Mouse (Mus musculus) cortical plate, adult 2 months (tissue): ENCODE measurements at regions not wholly inside any gene's neighbourhood (a gene's known extent, or its start where the extent isn't known, plus 50 kb on each side); places are given as distances from the start of the nearest gene placed in this dataset.

Source experiments
- H3K27ac ChIP-seq: fragments of 200-500 bp; 2 replicates; pipeline ENCODE4 v1.5.1; 2012; ENCODE audit warnings: low read length, control low read depth, inconsistent platforms; ENCODE audit not compliant: insufficient read depth
- H3K4me1 ChIP-seq: fragments of 200-500 bp; 2 replicates; pipeline ENCODE4 v1.6.1; 2011; ENCODE audit warnings: low read length; ENCODE audit not compliant: control insufficient read depth, insufficient read depth
- H3K4me3 ChIP-seq: fragments of 200-500 bp; 2 replicates; pipeline ENCODE4 v1.5.1; 2011; ENCODE audit warnings: mild to moderate bottlenecking, low read length, control low read depth; ENCODE audit not compliant: insufficient read depth
- CTCF ChIP-seq: fragments of 200-500 bp; IDR thresholded peaks from 2 replicates; pipeline ENCODE4 v1.5.1; 2011; ENCODE audit warnings: mild to moderate bottlenecking, control low read depth, low read length; ENCODE audit not compliant: insufficient read depth; ENCODE audit errors: extremely low read depth
- POLR2A ChIP-seq: fragments of 200-500 bp; IDR thresholded peaks from 2 replicates; pipeline ENCODE4 v1.6.1; 2011; ENCODE audit warnings: mild to moderate bottlenecking, low read length, control low read depth; ENCODE audit not compliant: insufficient read depth; ENCODE audit errors: extremely low read depth

DNA sequence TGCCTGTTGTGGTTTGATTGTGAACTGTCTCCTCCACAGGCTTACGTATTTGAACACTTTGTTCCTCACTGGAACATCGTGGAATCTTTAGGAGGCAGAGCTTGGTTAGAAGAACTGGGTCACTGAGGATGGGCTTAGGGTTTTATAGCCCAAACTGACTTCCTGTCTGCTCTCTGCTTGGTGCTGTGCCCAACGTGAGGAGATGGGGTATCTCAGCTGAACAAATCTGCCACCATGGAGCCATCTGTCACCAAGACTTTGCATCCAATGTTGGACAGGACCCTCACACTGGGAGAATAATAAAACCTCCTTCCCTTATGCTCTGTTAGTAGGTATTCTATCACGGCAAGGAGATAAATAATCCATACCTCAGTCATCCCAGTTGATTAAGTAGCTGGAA lies 134.2 kb upstream of the Tnp1 start:
- no peaks in the 10 kb centered on the region for H3K4me1 ChIP-seq
- H3K4me3 ChIP-seq, result no peak overlapping the region
- no peak for TF ChIP-seq POLR2A
- TF ChIP-seq CTCF, result no peak
- H3K27ac ChIP-seq, result no peak overlapping the region

DNA sequence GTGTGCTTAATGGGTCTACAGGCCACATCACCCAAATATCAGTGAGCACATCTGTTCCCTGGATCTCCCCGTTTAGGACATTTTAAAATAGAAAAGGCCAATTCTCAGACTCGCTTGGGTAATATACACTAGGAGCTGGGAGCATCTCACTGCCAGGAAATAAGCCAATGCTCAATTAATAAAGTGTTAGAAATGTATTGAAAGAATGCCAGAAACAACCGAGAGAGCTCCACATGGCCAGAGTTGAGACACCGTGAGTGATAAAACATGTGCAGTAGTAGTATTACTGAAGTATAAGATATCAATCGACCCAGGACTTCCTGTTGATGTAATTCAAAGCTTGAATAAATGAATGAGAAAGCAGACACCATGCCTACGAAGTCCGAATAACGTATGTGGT lies 127.1 kb upstream of the Tnp1 start:
- Histone ChIP-seq H3K27ac (no peak overlapping the region), H3K4me1 (no peaks in the 10 kb centered on the region), H3K4me3 (no peak overlapping the region)
- no peak for TF ChIP-seq POLR2A
- TF ChIP-seq CTCF, result no peak

DNA sequence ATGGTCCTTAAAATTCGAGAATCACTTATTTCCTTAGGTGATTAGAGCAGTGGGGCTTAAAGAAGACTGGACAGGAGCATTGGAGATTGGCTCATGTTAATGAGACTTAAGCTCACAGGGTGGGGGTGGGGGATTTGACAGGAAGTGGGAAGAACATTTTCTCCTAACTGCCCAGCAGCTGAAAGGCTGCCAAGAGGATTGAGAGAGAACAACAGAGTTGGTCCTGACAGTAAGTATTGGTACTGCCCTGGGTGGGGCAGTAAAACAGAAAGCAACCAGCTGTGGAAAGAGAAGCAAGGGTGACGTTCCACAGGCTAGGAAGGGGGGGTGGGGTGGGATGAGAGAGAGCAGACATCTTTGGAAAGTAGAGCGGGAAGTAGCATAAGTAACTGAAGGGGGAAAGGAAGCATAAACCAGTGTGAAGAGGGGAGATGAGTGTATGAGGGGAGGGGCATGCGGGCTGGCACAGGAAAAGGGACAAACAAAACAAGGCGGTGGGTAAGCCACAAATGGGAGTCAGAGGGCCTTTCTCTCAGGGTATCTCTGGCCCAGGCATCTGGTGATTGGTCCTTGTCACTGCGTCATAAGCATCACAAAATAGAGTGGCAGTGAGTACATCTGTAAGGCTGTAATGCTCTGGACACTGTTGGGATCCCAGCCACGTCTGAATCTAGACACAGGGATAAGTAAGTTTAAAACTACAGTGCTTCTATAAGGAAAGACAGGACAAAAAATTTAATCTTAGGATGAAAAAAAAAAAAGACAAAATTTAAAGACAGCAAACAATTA lies 125.0 kb upstream of the Tnp1 start:
- TF ChIP-seq CTCF, result no peak
- TF ChIP-seq POLR2A, result no peak
- no peak overlapping the region for H3K27ac ChIP-seq
- H3K4me1 ChIP-seq, result no peaks in the 10 kb centered on the region
- H3K4me3 ChIP-seq, result no peak overlapping the region

DNA sequence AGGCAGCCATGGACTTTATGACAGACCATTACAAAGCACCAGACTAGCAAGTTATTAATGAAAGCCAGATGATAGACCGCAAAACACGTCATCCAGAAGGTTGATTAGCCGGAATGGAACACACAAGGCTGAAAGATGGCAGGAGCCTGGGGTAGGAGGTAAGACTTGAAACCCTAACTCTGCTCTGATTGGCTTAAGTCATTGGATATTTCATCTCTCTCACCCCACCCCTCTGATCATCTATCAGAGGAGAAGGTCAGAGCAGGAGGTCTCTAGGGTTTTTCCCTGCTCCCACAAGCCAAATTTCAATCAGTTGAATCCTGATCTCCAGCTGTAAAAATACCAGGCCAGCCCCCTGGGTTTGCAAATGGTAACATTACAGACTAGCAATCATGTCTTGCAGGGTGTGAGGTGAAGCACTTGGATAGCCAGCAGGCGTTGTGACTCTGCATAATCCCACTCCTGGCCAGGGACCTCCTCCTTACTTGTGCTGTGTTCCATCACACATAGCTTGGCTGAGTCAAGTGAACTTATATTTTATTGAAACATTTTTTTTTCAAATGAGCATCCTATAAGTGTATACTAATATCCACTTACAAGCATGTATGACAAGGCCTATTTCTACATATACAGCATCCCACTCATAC lies 114.6 kb upstream of the Tnp1 start:
- Histone ChIP-seq H3K4me3 (no peak overlapping the region), H3K27ac (no peak overlapping the region), H3K4me1 (no peaks in the 10 kb centered on the region)
- TF ChIP-seq CTCF, result no peak
- TF ChIP-seq POLR2A, result no peak

DNA sequence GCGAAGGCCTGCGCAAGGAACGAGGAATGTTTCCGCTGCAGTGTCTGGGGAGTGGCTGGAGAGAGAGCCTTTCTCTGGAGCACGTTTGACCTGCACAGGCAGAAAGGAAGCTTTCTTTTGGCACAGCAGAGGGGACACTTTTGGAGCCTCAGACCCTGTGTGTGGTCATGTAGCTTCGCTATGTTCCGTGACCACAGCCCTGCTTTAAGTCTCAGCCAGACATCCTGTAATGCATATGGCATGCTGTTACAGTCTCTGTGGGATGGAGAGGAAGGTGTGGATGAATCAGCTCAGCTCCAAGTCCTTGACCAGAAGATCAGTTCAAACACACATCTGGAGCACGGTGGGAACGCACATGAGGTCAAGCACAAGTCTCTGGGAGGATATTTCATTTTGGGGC lies 107.3 kb upstream of the Tnp1 start:
- TF ChIP-seq CTCF (no peak), POLR2A (no peak)
- no peak overlapping the region for H3K27ac ChIP-seq
- no peak overlapping the region for H3K4me3 ChIP-seq
- H3K4me1 ChIP-seq, result no peaks in the 10 kb centered on the region

DNA sequence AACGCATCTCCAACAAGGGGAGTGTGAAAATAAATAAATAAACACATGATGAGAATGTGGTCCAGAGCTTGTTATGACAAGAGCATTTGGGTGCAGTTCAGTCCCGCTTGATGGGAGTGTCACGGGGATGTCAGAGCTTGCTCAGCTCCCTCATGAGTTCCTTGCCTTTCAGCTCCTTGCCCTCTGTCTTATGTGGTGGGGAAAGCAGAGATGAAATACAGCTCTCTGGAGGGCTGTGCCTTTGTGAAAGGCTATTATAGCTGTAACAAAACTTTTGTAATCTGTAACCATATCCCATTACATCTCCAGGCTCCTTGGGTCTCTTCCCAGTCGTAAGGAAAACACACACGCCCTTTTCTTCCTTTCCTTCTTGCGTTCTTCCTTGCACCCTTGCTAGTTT lies 103.0 kb upstream of the Tnp1 start:
- H3K27ac ChIP-seq, result no peak overlapping the region
- H3K4me1 ChIP-seq, result no peaks in the 10 kb centered on the region
- TF ChIP-seq CTCF (no peak), POLR2A (no peak)
- H3K4me3 ChIP-seq, result no peak overlapping the region

DNA sequence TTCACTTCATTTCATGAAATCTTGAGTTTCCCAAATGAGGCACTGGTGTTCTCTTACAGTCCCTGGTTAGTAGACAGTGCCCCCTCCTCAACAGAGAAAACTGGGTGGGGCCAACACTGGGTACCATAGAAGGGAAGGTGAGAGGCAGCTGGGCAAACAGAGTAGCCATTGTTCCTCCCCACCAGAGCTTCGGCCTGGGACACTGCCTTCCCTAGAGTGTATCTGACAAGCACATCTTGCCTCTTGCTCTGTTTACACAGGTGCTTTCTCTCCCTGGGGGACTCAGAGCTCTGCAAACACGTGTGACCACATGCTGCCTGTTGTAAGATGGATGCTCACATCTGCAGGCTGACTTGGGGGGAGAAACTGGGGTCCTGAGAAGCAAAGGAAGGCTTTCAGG lies 100.8 kb upstream of the Tnp1 start:
- peaks cover 2% of the 10 kb centered on the region for H3K4me1 ChIP-seq
- TF ChIP-seq POLR2A, result no peak
- no peak for TF ChIP-seq CTCF
- no peak overlapping the region for H3K4me3 ChIP-seq
- H3K27ac ChIP-seq, result no peak overlapping the region

DNA sequence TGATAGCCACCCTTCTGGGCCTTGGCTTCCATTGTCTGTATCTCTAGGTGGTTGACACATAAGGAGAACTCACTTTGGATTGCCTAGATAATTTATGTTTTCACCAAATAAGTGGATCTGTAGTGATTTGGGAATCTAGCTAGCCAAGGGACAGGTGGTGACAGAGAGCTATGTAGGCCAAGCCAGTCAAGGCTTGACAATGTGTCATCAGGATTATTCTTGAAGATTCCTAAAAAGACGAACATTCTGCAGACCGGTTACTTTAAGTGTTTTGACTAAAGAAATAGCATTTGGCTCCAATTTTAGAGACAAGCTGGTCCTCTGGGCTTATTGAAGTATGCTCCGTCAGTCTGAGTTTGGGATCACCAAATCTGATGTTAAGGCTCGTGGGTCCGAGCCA lies 100.1 kb upstream of the Tnp1 start:
- Histone ChIP-seq H3K27ac (no peak overlapping the region), H3K4me3 (no peak overlapping the region), H3K4me1 (peaks cover 2% of the 10 kb centered on the region)
- TF ChIP-seq CTCF, result no peak
- no peak for TF ChIP-seq POLR2A

DNA sequence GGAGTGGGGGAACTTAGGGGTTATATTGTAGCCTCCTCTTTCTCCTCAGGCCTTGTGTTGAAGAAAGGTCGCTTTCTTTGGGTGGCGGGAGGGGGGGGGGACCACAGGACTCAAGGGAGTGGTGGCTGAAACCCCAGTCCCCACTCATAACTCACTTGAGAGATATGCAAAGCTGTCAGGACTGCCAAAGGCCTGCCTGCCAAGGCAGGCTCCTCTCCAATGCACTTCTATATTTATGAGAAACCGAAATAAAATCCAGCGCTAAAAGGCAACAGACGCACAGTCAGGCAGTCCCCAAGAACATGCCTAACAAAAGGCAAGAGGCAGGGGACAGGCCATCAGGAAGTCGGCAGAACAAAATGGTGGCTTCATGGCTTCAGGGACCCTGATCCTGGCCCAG lies 97.4 kb upstream of the Tnp1 start:
- TF ChIP-seq POLR2A (no peak), CTCF (no peak)
- peaks cover 2% of the 10 kb centered on the region for H3K4me1 ChIP-seq
- no peak overlapping the region for H3K4me3 ChIP-seq
- peak overlapping the region; percentile 12; the same call in 1 of the 2 replicates for H3K27ac ChIP-seq

DNA sequence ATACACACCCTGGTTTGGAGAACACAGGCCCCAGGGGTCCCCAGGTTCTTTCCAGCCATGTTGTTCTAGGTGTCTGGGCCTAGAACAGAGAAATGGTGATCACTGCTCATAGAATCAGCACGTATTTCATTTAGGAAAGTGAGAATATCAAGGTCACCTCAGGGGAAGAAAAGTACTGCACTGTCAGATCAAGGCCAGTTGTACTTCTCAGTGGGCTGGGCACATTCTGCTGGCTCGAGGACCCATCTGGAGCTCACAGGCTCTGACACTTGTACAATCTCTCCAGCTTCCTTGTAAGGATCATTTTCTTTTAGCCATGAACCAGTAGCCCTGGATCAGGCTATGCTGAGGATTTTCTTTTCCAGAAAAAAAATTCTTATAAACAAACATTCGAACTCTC lies 97.0 kb upstream of the Tnp1 start:
- Histone ChIP-seq H3K4me1 (peaks cover 2% of the 10 kb centered on the region), H3K4me3 (no peak overlapping the region), H3K27ac (no peak overlapping the region)
- no peak for TF ChIP-seq CTCF
- TF ChIP-seq POLR2A, result no peak

DNA sequence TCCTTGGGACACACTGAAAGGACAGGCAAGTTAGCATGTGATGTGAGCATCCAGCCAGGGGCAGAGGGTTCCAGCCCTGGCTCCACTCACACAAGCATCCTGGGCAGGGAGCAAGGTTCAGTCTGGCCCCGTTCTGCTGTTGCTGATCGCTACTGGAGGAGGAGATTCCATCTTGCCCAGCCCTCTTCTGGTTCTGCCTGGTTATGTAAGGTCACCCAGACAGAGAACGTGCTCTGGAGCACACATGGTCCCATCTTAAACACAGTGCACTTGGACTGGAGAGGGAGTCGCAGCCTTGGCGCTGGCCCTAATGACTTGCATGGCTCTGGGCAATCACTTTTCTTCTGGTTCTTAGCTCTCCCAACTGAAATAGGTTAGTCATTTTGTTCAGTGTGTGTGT lies 96.2 kb upstream of the Tnp1 start:
- H3K4me1 ChIP-seq, result peaks cover 2% of the 10 kb centered on the region
- H3K4me3 ChIP-seq, result no peak overlapping the region
- TF ChIP-seq POLR2A (no peak), CTCF (no peak)
- no peak overlapping the region for H3K27ac ChIP-seq
